Mouse (Mus musculus): ENCODE measurements around the gene Klhl22.

DNA sequence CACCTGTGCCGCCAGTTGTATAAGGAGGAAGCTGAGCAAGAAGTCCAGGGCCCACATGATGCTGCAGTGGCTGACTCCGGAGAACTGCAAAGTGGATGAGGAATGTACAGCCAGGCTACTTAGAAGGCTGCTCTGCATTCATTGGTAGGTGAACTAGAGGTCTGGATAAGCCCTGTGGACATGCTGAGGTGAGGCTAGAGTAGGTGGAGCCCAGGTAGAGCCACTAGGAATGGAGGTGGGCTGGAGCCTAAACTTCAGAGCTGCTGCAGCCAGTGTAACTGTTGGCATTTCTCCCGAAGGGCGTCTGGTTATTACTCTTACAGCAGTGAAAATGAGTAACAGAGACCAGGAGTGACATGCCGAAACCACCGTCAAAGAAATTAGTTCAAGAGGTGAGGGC, 78.6 kb downstream of the Klhl22 start, which contains the start of gene Car15:
- TF ChIP-seq CTCF (IDR thresholded peaks at IDR 0.05; ENCODE audit: extremely low read depth, insufficient read depth, insufficient read length, insufficient replicate concordance) (no peak), POLR2A (IDR thresholded peaks at IDR 0.05; ENCODE audit: low read depth, low read length) (no peak)

Data from spleen, adult 2 months (tissue).